Mouse (Mus musculus): ENCODE results near the gene Srrm2. TPM values are rescaled to one million over a fixed set of nuclear protein-coding genes. Genes with fewer than 3 reads are reported as not detected.

The Srrm2 gene
- polyA plus RNA-seq, 1 experiment, result 671 TPM

GRCm38 (mm10) chr17:23818579-23818978, 28.2 kb downstream of the Srrm2 start:
- DNase-seq (ENCODE audit: low read depth in 1 of 2, low spot score in 2 of 2), result no peak
- WGBS, result over 99% methylated on average over 8 of the region's 8 CpGs
- H3K4me3 ChIP-seq (ENCODE audit: extremely low read depth, insufficient read depth, insufficient read length), result no peak overlapping the region
- no peak for TF ChIP-seq POLR2A (IDR thresholded peaks at IDR 0.05; ENCODE audit: low read depth, low read length)
- TF ChIP-seq CTCF (IDR thresholded peaks at IDR 0.05; ENCODE audit: extremely low read depth, insufficient read depth, insufficient read length, insufficient replicate concordance), result no peak
- H3K27ac ChIP-seq (ENCODE audit: insufficient read depth, low read length), result no peak overlapping the region
- no peaks in the 10 kb centered on the region for H3K4me1 ChIP-seq (ENCODE audit: control insufficient read depth, insufficient read depth, insufficient read length)
- H3K36me3 ChIP-seq (ENCODE audit: control insufficient read depth, insufficient read depth, low read length), result peaks cover 80% of the 10 kb centered on the region
- no peaks in the 10 kb centered on the region for H3K27me3 ChIP-seq (ENCODE audit: control insufficient read depth, insufficient read depth, low read length)

DNA sequence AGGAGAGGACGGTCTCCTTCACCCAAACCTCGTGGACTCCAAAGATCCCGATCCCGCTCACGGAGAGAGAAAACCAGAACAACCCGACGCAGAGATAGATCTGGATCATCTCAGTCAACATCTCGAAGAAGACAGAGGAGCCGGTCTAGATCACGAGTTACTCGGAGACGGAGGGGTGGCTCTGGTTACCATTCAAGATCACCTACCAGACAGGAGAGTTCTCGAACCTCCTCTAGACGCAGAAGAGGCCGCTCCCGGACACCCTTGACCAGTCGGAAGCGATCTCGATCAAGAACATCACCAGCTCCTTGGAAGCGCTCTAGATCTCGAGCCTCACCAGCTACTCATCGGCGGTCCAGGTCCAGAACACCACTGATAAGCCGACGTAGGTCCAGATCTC, 28.9 kb downstream of the Srrm2 start:
- Histone ChIP-seq H3K27ac (ENCODE audit: insufficient read depth, low read length) (no peak overlapping the region), H3K36me3 (ENCODE audit: control insufficient read depth, insufficient read depth, low read length) (peaks cover 81% of the 10 kb centered on the region), H3K4me3 (ENCODE audit: extremely low read depth, insufficient read depth, insufficient read length) (no peak overlapping the region), H3K4me1 (ENCODE audit: control insufficient read depth, insufficient read depth, insufficient read length) (no peaks in the 10 kb centered on the region), H3K27me3 (ENCODE audit: control insufficient read depth, insufficient read depth, low read length) (no peaks in the 10 kb centered on the region)
- 98% methylated on average over 25 of the region's 25 CpGs for WGBS
- DNase-seq (ENCODE audit: low read depth in 1 of 2, low spot score in 2 of 2), result no peak
- TF ChIP-seq CTCF (IDR thresholded peaks at IDR 0.05; ENCODE audit: extremely low read depth, insufficient read depth, insufficient read length, insufficient replicate concordance), result no peak
- no peak for TF ChIP-seq POLR2A (IDR thresholded peaks at IDR 0.05; ENCODE audit: low read depth, low read length)

GRCm38 (mm10) chr17:23820731-23821130, 30.4 kb downstream of the Srrm2 start:
- no peaks in the 10 kb centered on the region for H3K4me1 ChIP-seq (ENCODE audit: control insufficient read depth, insufficient read depth, insufficient read length)
- H3K27me3 ChIP-seq (ENCODE audit: control insufficient read depth, insufficient read depth, low read length), result no peaks in the 10 kb centered on the region
- H3K36me3 ChIP-seq (ENCODE audit: control insufficient read depth, insufficient read depth, low read length), result peaks cover 80% of the 10 kb centered on the region
- H3K27ac ChIP-seq (ENCODE audit: insufficient read depth, low read length), result no peak overlapping the region
- no peak for TF ChIP-seq CTCF (IDR thresholded peaks at IDR 0.05; ENCODE audit: extremely low read depth, insufficient read depth, insufficient read length, insufficient replicate concordance)
- TF ChIP-seq POLR2A (IDR thresholded peaks at IDR 0.05; ENCODE audit: low read depth, low read length), result no peak
- 94% methylated on average over 5 of the region's 5 CpGs for WGBS
- DNase-seq (ENCODE audit: low read depth in 1 of 2, low spot score in 2 of 2), result no peak
- H3K4me3 ChIP-seq (ENCODE audit: extremely low read depth, insufficient read depth, insufficient read length), result no peak overlapping the region

DNA sequence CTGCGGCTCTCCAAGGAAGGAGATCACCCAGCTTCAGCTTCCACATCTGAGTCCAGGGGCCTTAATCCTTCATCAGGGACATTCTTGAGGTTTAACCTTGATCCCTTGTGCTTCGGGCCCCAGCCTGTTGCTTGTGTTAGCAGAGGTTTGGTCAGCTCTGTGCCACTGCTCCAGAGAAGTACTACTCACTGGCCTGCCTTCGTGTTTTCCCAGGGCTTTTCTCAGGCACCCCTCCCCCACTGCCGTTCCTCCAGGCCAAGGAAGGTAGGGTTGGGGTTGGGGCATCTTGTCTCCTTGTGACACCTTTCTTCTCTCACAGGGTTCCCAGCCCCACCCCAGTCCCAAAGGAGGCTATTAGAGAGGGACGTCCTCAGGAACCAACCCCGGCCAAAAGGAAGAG, 31.8 kb downstream of the Srrm2 start:
- WGBS, result 91% methylated on average over 6 of the region's 6 CpGs
- Histone ChIP-seq H3K4me3 (ENCODE audit: extremely low read depth, insufficient read depth, insufficient read length) (no peak overlapping the region), H3K27me3 (ENCODE audit: control insufficient read depth, insufficient read depth, low read length) (no peaks in the 10 kb centered on the region), H3K36me3 (ENCODE audit: control insufficient read depth, insufficient read depth, low read length) (peaks cover 73% of the 10 kb centered on the region), H3K4me1 (ENCODE audit: control insufficient read depth, insufficient read depth, insufficient read length) (no peaks in the 10 kb centered on the region), H3K27ac (ENCODE audit: insufficient read depth, low read length) (no peak overlapping the region)
- no peak for DNase-seq (ENCODE audit: low read depth in 1 of 2, low spot score in 2 of 2)
- TF ChIP-seq CTCF (IDR thresholded peaks at IDR 0.05; ENCODE audit: extremely low read depth, insufficient read depth, insufficient read length, insufficient replicate concordance) (no peak), POLR2A (IDR thresholded peaks at IDR 0.05; ENCODE audit: low read depth, low read length) (no peak)

GRCm38 (mm10) chr17:23823018-23823417, 32.7 kb downstream of the Srrm2 start:
- no peak for DNase-seq (ENCODE audit: low read depth in 1 of 2, low spot score in 2 of 2)
- no peak overlapping the region for H3K4me3 ChIP-seq (ENCODE audit: extremely low read depth, insufficient read depth, insufficient read length)
- no peak overlapping the region for H3K27ac ChIP-seq (ENCODE audit: insufficient read depth, low read length)
- no peaks in the 10 kb centered on the region for H3K27me3 ChIP-seq (ENCODE audit: control insufficient read depth, insufficient read depth, low read length)
- H3K36me3 ChIP-seq (ENCODE audit: control insufficient read depth, insufficient read depth, low read length), result peaks cover 65% of the 10 kb centered on the region
- TF ChIP-seq CTCF (IDR thresholded peaks at IDR 0.05; ENCODE audit: extremely low read depth, insufficient read depth, insufficient read length, insufficient replicate concordance) (no peak), POLR2A (IDR thresholded peaks at IDR 0.05; ENCODE audit: low read depth, low read length) (no peak)
- WGBS, result 90% methylated on average over 16 of the region's 16 CpGs
- H3K4me1 ChIP-seq (ENCODE audit: control insufficient read depth, insufficient read depth, insufficient read length), result no peaks in the 10 kb centered on the region; the same call in 1 of the 2 replicates

- Histone ChIP-seq H3K27me3 (ENCODE audit: control insufficient read depth, insufficient read depth, low read length) (no peaks in the 10 kb centered on the region), H3K4me3 (ENCODE audit: extremely low read depth, insufficient read depth, insufficient read length) (no peak overlapping the region), H3K36me3 (ENCODE audit: control insufficient read depth, insufficient read depth, low read length) (peaks cover 59% of the 10 kb centered on the region), H3K4me1 (ENCODE audit: control insufficient read depth, insufficient read depth, insufficient read length) (no peaks in the 10 kb centered on the region; the same call in 1 of the 2 replicates), H3K27ac (ENCODE audit: insufficient read depth, low read length) (no peak overlapping the region)
- no peak for DNase-seq (ENCODE audit: low read depth in 1 of 2, low spot score in 2 of 2)
- 97% methylated on average over 12 of the region's 12 CpGs for WGBS
- TF ChIP-seq CTCF (IDR thresholded peaks at IDR 0.05; ENCODE audit: extremely low read depth, insufficient read depth, insufficient read length, insufficient replicate concordance) (no peak), POLR2A (IDR thresholded peaks at IDR 0.05; ENCODE audit: low read depth, low read length) (no peak)
These were observed 33.3 kb downstream of the Srrm2 start for GRCm38 (mm10) chr17:23823614-23824013.

GRCm38 (mm10) chr17:23825591-23825990, 35.3 kb downstream of the Srrm2 start:
- WGBS, result 83% methylated on average over 4 of the region's 4 CpGs
- Histone ChIP-seq H3K4me3 (ENCODE audit: extremely low read depth, insufficient read depth, insufficient read length) (no peak overlapping the region), H3K27ac (ENCODE audit: insufficient read depth, low read length) (no peak overlapping the region), H3K4me1 (ENCODE audit: control insufficient read depth, insufficient read depth, insufficient read length) (no peaks in the 10 kb centered on the region; the same call in 1 of the 2 replicates), H3K36me3 (ENCODE audit: control insufficient read depth, insufficient read depth, low read length) (peaks cover 41% of the 10 kb centered on the region), H3K27me3 (ENCODE audit: control insufficient read depth, insufficient read depth, low read length) (no peaks in the 10 kb centered on the region)
- no peak for TF ChIP-seq CTCF (IDR thresholded peaks at IDR 0.05; ENCODE audit: extremely low read depth, insufficient read depth, insufficient read length, insufficient replicate concordance)
- TF ChIP-seq POLR2A (IDR thresholded peaks at IDR 0.05; ENCODE audit: low read depth, low read length), result no peak
- no peak for DNase-seq (ENCODE audit: low read depth in 1 of 2, low spot score in 2 of 2)

All from spleen, adult 2 months (tissue).